Mouse (Mus musculus) lung, embryonic 14.5 days (tissue): ENCODE measurements around the gene Atp8a2. TPM values are rescaled to one million over a fixed set of nuclear protein-coding genes. Genes with fewer than 3 reads are reported as not detected.
A peak's percentile ranks its signal among the peaks of the same experiment; 100 is the strongest.

Experiments used
- ATAC-seq: fragments of 200-750 bp; cut with Nextera tagmentation; 2 replicates; pipeline ENCODE4 v1.8.0; 2017; ENCODE audit warnings: mild to moderate bottlenecking, moderate TSS enrichment, moderate library complexity; ENCODE audit not compliant: insufficient read depth
- DNase-seq: peaks from one replicate; pipeline ENCODE4 v3.0.0-alpha.2; 2015
- H3K27ac ChIP-seq: fragments of 300-500 bp; sonication (generic); 2 replicates; pipeline ENCODE4 v1.5.1; 2014; ENCODE audit warnings: low read depth, mild to moderate bottlenecking, moderate library complexity
- H3K27me3 ChIP-seq: fragments of 300-500 bp; sonication (generic); 2 replicates; pipeline ENCODE4 v1.6.1; 2014; ENCODE audit warnings: low read length, control low read depth; ENCODE audit not compliant: insufficient read depth
- H3K36me3 ChIP-seq: fragments of 300-500 bp; sonication (generic); 2 replicates; pipeline ENCODE4 v1.6.1; 2014; ENCODE audit warnings: control low read depth; ENCODE audit not compliant: insufficient read depth
- H3K4me1 ChIP-seq: fragments of 300-500 bp; sonication (generic); 2 replicates; pipeline ENCODE4 v1.6.1; 2014; ENCODE audit warnings: antibody characterized with exemption, control low read depth; ENCODE audit not compliant: insufficient read depth
- H3K4me2 ChIP-seq: fragments of 300-500 bp; sonication (generic); 2 replicates; pipeline ENCODE4 v1.6.1; 2014; ENCODE audit warnings: mild to moderate bottlenecking
- H3K4me3 ChIP-seq: fragments of 300-500 bp; sonication (generic); 2 replicates; pipeline ENCODE4 v1.5.1; 2014; ENCODE audit warnings: low read depth, low read length
- H3K9ac ChIP-seq: fragments of 300-500 bp; sonication (generic); 2 replicates; pipeline ENCODE4 v1.6.1; 2014
- H3K9me3 ChIP-seq: fragments of 300-500 bp; sonication (generic); 2 replicates; pipeline ENCODE4 v1.6.1; 2016; ENCODE audit warnings: low read depth, low read length, control low read depth
- CTCF ChIP-seq: IDR thresholded peaks from 2 replicates; pipeline ENCODE4 v1.5.1; 2016; ENCODE audit warnings: antibody characterized with exemption, low read depth
- WGBS: fragments of 180-500 bp; shearing (Covaris S2); extraction: QIAGEN DNeasy Blood & Tissue Kit; methylation state at CpG from one replicate; pipeline ENCODE4 v1.1.7; 2014; 5-methylcytosine and 5-hydroxymethylcytosine counted together
- polyA plus RNA-seq: library from polyadenylated mRNA; unstranded; fragments of >200 nt; fragmentation: Nextera tagmentation; extraction: Ambion mirVana; gene quantifications from 2 replicates; pipeline ENCODE4 v1.2.1, GENCODE M21; 2014

Gene Atp8a2
- polyA plus RNA-seq, 1 experiment from 2014 or later = 0.95 TPM

- H3K27ac ChIP-seq = no peak overlapping the region
- no peaks in the 10 kb centered on the region for H3K4me1 ChIP-seq
- DNase-seq (no peak), ATAC-seq (no peak)
- WGBS = 69% methylated on average over 7 of the region's 7 CpGs
- H3K9ac ChIP-seq = no peak overlapping the region
- H3K4me2 ChIP-seq = no peak overlapping the region
- no peaks in the 10 kb centered on the region for H3K36me3 ChIP-seq
- no peak overlapping the region for H3K4me3 ChIP-seq
- H3K9me3 ChIP-seq = no peaks in the 10 kb centered on the region
- no peak for TF ChIP-seq CTCF
- no peaks in the 10 kb centered on the region for H3K27me3 ChIP-seq
These were observed 328.6 kb downstream of the Atp8a2 start for GRCm38 (mm10) chr14:59868369-59868768.

- WGBS = 51% methylated on average over 7 of the region's 7 CpGs
- H3K36me3 ChIP-seq = no peaks in the 10 kb centered on the region
- H3K9ac ChIP-seq = no peak overlapping the region
- no peak overlapping the region for H3K4me2 ChIP-seq
- no peaks in the 10 kb centered on the region for H3K27me3 ChIP-seq
- H3K4me1 ChIP-seq = no peaks in the 10 kb centered on the region
- DNase-seq = no peak
- no peak overlapping the region for H3K4me3 ChIP-seq
- TF ChIP-seq CTCF = no peak
- H3K27ac ChIP-seq = no peak overlapping the region
- no peaks in the 10 kb centered on the region for H3K9me3 ChIP-seq
- ATAC-seq = no peak
These were observed 329.2 kb downstream of the Atp8a2 start for GRCm38 (mm10) chr14:59867749-59868148.

GRCm38 (mm10) chr14:59866001-59866400 is 331.0 kb downstream of the Atp8a2 start:
- no peak for TF ChIP-seq CTCF
- peak; percentile 43 for DNase-seq
- WGBS = 22% methylated on average over 5 of the region's 5 CpGs

GRCm38 (mm10) chr14:59862351-59862750 is 334.6 kb downstream of the Atp8a2 start:
- Histone ChIP-seq H3K4me2 (no peak overlapping the region), H3K9me3 (no peaks in the 10 kb centered on the region), H3K27me3 (no peaks in the 10 kb centered on the region), H3K4me3 (no peak overlapping the region), H3K27ac (no peak overlapping the region), H3K4me1 (no peaks in the 10 kb centered on the region), H3K36me3 (no peaks in the 10 kb centered on the region), H3K9ac (no peak overlapping the region)
- no peak for DNase-seq
- 70% methylated on average over 4 of the region's 4 CpGs for WGBS
- no peak for TF ChIP-seq CTCF
- ATAC-seq = no peak

More at GRCm38 (mm10) chr14:59866001-59866400, 331.0 kb downstream of the Atp8a2 start:
- H3K4me2 ChIP-seq = no peak overlapping the region
- no peak overlapping the region for H3K27ac ChIP-seq
- no peak overlapping the region for H3K9ac ChIP-seq
- H3K4me1 ChIP-seq = no peaks in the 10 kb centered on the region
- no peaks in the 10 kb centered on the region for H3K36me3 ChIP-seq
- H3K9me3 ChIP-seq = no peaks in the 10 kb centered on the region
- no peak for ATAC-seq
- no peaks in the 10 kb centered on the region for H3K27me3 ChIP-seq
- H3K4me3 ChIP-seq = no peak overlapping the region

- 90% methylated on average over 11 of the region's 11 CpGs for WGBS
- no peak for TF ChIP-seq CTCF
- Histone ChIP-seq H3K27me3 (no peaks in the 10 kb centered on the region), H3K4me1 (no peaks in the 10 kb centered on the region), H3K4me2 (no peak overlapping the region), H3K4me3 (no peak overlapping the region), H3K27ac (no peak overlapping the region), H3K9ac (no peak overlapping the region), H3K36me3 (no peaks in the 10 kb centered on the region), H3K9me3 (no peaks in the 10 kb centered on the region)
- no peak for ATAC-seq
- no peak for DNase-seq
These were observed 337.1 kb downstream of the Atp8a2 start for GRCm38 (mm10) chr14:59859830-59860229.

GRCm38 (mm10) chr14:59858501-59859225 is 338.3 kb downstream of the Atp8a2 start:
- ATAC-seq = 0 out of 2 replicates have a peak, but pooled peaks have one; percentile 28

GRCm38 (mm10) chr14:59853139-59853538 is 343.8 kb downstream of the Atp8a2 start:
- ATAC-seq (no peak), DNase-seq (no peak)
- WGBS = 29% methylated on average over 9 of the region's 9 CpGs

More at GRCm38 (mm10) chr14:59858501-59859225, 338.3 kb downstream of the Atp8a2 start:
- 62% methylated on average over 6 of the region's 6 CpGs for WGBS
- H3K4me2 ChIP-seq = no peak overlapping the region
- no peak for DNase-seq
- H3K9ac ChIP-seq = no peak overlapping the region
- no peak for TF ChIP-seq CTCF
- no peak overlapping the region for H3K4me3 ChIP-seq
- H3K27ac ChIP-seq = no peak overlapping the region
- H3K9me3 ChIP-seq = no peaks in the 10 kb centered on the region
- no peaks in the 10 kb centered on the region for H3K27me3 ChIP-seq
- H3K36me3 ChIP-seq = no peaks in the 10 kb centered on the region
- no peaks in the 10 kb centered on the region for H3K4me1 ChIP-seq

More at GRCm38 (mm10) chr14:59853139-59853538, 343.8 kb downstream of the Atp8a2 start:
- H3K9me3 ChIP-seq = no peaks in the 10 kb centered on the region
- H3K36me3 ChIP-seq = no peaks in the 10 kb centered on the region
- no peak overlapping the region for H3K27ac ChIP-seq
- H3K27me3 ChIP-seq = no peaks in the 10 kb centered on the region
- no peak for TF ChIP-seq CTCF
- no peak overlapping the region for H3K4me3 ChIP-seq
- no peaks in the 10 kb centered on the region for H3K4me1 ChIP-seq
- no peak overlapping the region for H3K4me2 ChIP-seq
- H3K9ac ChIP-seq = no peak overlapping the region
